In the genomic region with DNA sequence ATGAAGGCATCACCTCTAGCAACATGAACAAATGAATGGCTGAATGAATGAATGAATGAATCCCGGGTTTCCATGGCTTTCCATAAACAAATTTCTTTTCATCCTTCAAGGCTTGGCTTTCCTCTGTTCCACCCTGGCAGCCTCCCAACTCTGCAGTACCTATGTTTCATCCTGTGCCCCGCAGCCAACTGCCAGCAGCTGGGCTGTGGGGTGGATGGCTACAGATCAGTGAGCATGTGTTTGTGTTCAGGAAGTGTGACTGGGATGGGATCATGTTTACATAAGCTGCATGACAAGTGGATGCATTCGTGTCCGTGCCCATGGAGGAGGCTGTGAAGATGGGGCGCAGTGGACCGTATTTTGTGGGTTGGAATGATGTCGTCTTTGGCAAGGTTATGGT, we compare ENCODE assay signal across 22 mouse cellular contexts.
A peak's percentile ranks its signal among the peaks of the same experiment; 100 is the strongest.
DNase-seq lines count a peak whose midpoint lies in the region; ATAC-seq and TF ChIP-seq lines count a peak whose summit lies in the region.
"Had no signal": no experiment of that assay in that cellular context is flagged by ENCODE, and none has a peak within 500 bp of the region (broad histone marks: within the 10 kb centered on the region; RNA-seq: fewer than 3 reads in every experiment).

No protein-coding gene starts in this region.

- H3K27me3 ChIP-seq in hindbrain, postnatal 0 days (ENCODE audit: insufficient read depth, low read length): no peaks in the 10 kb centered on the region
- H3K27me3 ChIP-seq in hindbrain, embryonic 14.5 days (ENCODE audit: control insufficient read depth, insufficient read depth, low read length): no peaks in the 10 kb centered on the region
- H3K27me3 ChIP-seq: limb, embryonic 15.5 days; liver, embryonic 15.5 days had no signal

- peak; percentile 34 for DNase-seq in adrenal gland, postnatal 25 days
- DNase-seq in adrenal gland, adult (ENCODE audit: inconsistent age in 2 of 2, low spot score in 1 of 2): no peak
- peak; percentile 46 for DNase-seq in hindbrain, postnatal 0 days (ENCODE audit: low spot score)
- DNase-seq in hindbrain, embryonic 14.5 days (ENCODE audit: low spot score): no peak
- peak; percentile 63 for DNase-seq in left cerebral cortex, postnatal 4 days
- no peak for DNase-seq in left cerebral cortex, postnatal 14 days (ENCODE audit: low spot score in 2 of 2)
- peak; percentile 25 for DNase-seq in MN1 (ENCODE audit: low spot score)
- DNase-seq: cerebellum, adult 9-11 months; embryo, embryonic 11 days; gastrocnemius, postnatal 10 days; heart, adult 11 months; heart, postnatal 36 days; thymus, postnatal 14 days had no signal

- H3K4me3 ChIP-seq in hindbrain, postnatal 0 days (ENCODE audit: low read length): no peak overlapping the region
- no peak overlapping the region for H3K4me3 ChIP-seq in hindbrain, embryonic 14.5 days (replicated peaks; ENCODE audit: low read length)
- H3K4me3 ChIP-seq: forebrain, embryonic 10.5 days; heart, embryonic 13.5 days; limb, embryonic 15.5 days; liver, embryonic 15.5 days; midbrain, embryonic 15.5 days had no signal

- H3K27ac ChIP-seq in hindbrain, postnatal 0 days: no peak overlapping the region
- no peak overlapping the region for H3K27ac ChIP-seq in hindbrain, embryonic 14.5 days
- H3K27ac ChIP-seq: forebrain, embryonic 10.5 days; heart, embryonic 13.5 days; limb, embryonic 15.5 days; liver, embryonic 15.5 days; midbrain, embryonic 15.5 days had no signal

- no peak overlapping the region for H3K9ac ChIP-seq in hindbrain, postnatal 0 days (replicated peaks; ENCODE audit: low read length)
- H3K9ac ChIP-seq in hindbrain, embryonic 14.5 days: no peak overlapping the region
- H3K9ac ChIP-seq: heart, embryonic 13.5 days; limb, embryonic 15.5 days; liver, embryonic 15.5 days; midbrain, embryonic 15.5 days had no signal

- H3K36me3 ChIP-seq in hindbrain, postnatal 0 days (ENCODE audit: insufficient read depth, low read length): no peaks in the 10 kb centered on the region
- no peaks in the 10 kb centered on the region for H3K36me3 ChIP-seq in hindbrain, embryonic 14.5 days (replicated peaks; ENCODE audit: control insufficient read depth, insufficient read depth)
- H3K36me3 ChIP-seq: forebrain, embryonic 10.5 days; heart, embryonic 13.5 days; limb, embryonic 15.5 days; liver, embryonic 15.5 days; midbrain, embryonic 15.5 days had no signal

- ATAC-seq in hindbrain, postnatal 0 days: no peak
- no peak for ATAC-seq in hindbrain, embryonic 14.5 days (ENCODE audit: low FRiP score)
- ATAC-seq in megakaryocyte, adult 5-6 weeks (ENCODE audit: poor library complexity, severe bottlenecking): no peak
- ATAC-seq: CD4-positive, CD25-positive, alpha-beta regulatory T cell, adult 4 months; inflammation-experienced regulatory T-cells, adult 6 months; lung, postnatal 0 days; midbrain, embryonic 15.5 days had no signal

- H3K4me2 ChIP-seq in hindbrain, postnatal 0 days (ENCODE audit: low read depth, low read length): no peak overlapping the region
- no peak overlapping the region for H3K4me2 ChIP-seq in hindbrain, embryonic 14.5 days (replicated peaks)
- H3K4me2 ChIP-seq: heart, embryonic 13.5 days; limb, embryonic 15.5 days; liver, embryonic 15.5 days; midbrain, embryonic 15.5 days had no signal

- intact Hi-C loops in left cerebral cortex, postnatal 4 days (cut with DNase I): no loop called here
- intact Hi-C loops in left cerebral cortex, postnatal 14 days (cut with DNase I): no loop called here

- no peak for TF ChIP-seq CTCF in hindbrain, postnatal 0 days (IDR thresholded peaks at IDR 0.05; ENCODE audit: low read depth)

- 37% methylated on average over 7 of the region's 7 CpGs for WGBS in hindbrain, postnatal 0 days
- 54% methylated on average over 7 of the region's 7 CpGs for WGBS in hindbrain, embryonic 14.5 days

- no peaks in the 10 kb centered on the region for H3K9me3 ChIP-seq in hindbrain, postnatal 0 days (ENCODE audit: low read length)
- H3K9me3 ChIP-seq in hindbrain, embryonic 14.5 days (ENCODE audit: control insufficient read depth, low read length): no peaks in the 10 kb centered on the region
- H3K9me3 ChIP-seq: forebrain, embryonic 10.5 days; heart, embryonic 13.5 days; limb, embryonic 15.5 days; liver, embryonic 15.5 days; midbrain, embryonic 15.5 days had no signal

- peaks cover 14% of the 10 kb centered on the region for H3K4me1 ChIP-seq in hindbrain, postnatal 0 days (ENCODE audit: insufficient read depth, low read length)
- H3K4me1 ChIP-seq in hindbrain, embryonic 14.5 days (replicated peaks; ENCODE audit: control insufficient read depth, insufficient read depth, low read length): peaks cover 26% of the 10 kb centered on the region

Comparison
In these comparisons a context has a peak if more than half of its experiments do, and no peak if none do; other contexts are left out.
1. DNase-seq: peak in adrenal gland, postnatal 25 days (single experiment), hindbrain, postnatal 0 days (single experiment), left cerebral cortex, postnatal 4 days (single experiment) and MN1 (single experiment); none in adrenal gland, adult (0 of 2), hindbrain, embryonic 14.5 days (single experiment) and left cerebral cortex, postnatal 14 days (0 of 2).